Mouse (Mus musculus) kidney, postnatal 10 days (tissue): ENCODE data around the gene Ninj2.

Experiments used
- DNase-seq: peaks from one replicate; pipeline ENCODE4 v3.0.0; 2021; ENCODE audit warnings: mixed read lengths

Gene Ninj2

GRCm38 (mm10) chr6:120145439-120145838 is 52.3 kb downstream of the Ninj2 start:
- no peak for DNase-seq

DNA sequence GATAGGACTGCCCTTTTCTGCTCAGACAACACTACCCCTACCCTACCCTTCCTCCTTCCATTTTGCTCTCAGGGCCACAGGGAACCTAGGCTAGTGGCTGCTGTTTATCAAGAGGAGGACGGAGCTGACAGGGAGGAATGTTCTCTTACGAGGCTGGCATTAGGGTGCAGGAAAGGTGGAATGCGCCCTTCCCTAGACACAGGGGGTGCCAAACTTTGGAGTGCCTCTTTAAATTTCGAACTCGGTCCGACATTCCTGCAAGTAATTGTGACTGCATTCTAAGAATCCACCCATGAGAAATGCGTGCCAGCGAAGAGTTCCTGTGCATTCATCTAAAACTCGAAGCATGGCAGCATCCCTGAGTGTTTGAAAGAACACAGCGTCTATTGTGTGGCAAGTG is 53.5 kb downstream of the Ninj2 start:
- DNase-seq, result no peak

DNA sequence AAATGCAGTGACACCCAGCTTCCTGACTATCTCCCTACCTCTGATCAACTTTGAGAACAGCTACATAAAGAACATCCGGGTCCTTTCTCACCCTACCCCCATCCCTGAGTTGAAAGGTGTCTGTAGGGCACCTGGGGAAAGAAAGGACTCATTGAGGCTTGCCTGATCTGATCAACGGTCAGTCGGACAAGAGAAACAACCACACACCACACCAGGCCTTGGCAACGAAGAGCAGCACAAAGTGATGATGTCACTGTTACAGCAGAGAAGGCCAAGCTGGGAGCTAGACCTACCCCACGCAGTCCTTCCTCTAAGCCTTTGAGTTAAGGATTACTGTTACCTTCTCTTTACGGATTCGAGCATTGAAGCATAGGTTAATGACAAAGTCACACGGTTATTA is 54.3 kb downstream of the Ninj2 start:
- no peak for DNase-seq

DNA sequence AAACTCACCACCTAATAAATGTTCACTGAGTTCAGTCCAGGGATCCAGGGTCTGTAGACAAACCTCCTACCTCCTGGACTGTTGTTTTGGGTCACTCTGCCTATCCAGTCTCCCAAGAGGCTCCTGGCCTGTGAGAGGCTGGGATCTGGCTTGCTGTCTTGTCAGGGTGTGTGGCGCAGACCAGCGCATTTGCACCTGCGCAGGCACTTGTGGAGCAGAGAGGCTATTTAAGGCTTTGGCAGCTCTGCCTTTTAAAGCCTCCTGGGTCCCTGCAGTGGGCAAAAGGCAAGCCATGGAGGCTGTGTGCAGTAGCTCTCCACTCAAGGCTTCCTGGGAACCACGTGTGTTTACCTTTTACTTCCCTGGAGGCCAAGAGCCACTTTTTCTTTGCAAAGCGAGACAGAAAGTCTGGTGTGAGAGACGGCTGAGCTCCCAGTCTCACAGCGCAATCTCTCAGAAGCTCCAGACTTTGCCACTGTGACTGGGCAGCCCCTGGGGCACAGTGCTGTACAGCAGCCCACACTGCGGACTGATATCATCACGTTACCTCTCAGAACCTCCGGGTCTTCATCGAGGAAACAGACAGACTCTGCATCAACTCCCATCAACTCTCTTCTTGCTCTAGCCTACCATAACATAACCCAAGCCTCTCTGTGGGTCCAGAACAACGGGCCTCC is 55.7 kb downstream of the Ninj2 start:
- no peak for DNase-seq

DNA sequence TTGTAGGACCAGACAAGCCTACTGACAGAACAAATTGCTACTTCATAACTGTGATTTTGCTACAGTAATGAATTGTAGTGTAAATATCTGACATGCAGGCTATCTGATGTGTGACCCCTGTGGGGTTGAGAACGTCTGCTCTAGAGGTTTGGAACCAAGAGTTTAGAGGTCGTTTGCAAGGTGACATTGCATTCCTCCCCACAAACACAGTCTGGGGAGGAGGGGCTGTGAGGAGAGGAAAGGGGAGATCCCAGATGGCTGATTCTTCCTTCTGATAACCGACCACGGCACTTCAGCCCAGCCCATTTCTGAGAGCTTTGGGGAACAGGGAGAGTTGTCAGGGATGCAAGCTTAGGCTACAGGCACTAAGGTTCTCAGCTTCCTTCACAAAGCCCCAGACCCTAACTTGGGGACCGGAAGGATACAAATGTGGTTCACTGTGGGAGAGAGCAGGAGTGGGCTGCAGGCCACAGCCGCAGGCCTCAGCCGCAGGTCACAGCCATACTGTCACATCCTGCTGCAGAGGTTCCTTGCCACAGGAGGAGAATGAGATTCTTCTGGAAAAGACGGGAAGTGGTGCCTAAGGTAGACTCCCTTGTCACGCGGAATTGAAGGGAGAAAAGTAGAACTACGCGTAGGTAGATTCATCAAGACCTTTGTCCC is 56.4 kb downstream of the Ninj2 start:
- DNase-seq, result no peak

- DNase-seq, result no peak
These were observed 57.1 kb downstream of the Ninj2 start for GRCm38 (mm10) chr6:120150206-120150605.

- DNase-seq, result no peak
These were observed 58.5 kb downstream of the Ninj2 start for GRCm38 (mm10) chr6:120151616-120152053.

- no peak for DNase-seq
These were observed 59.9 kb downstream of the Ninj2 start for GRCm38 (mm10) chr6:120152739-120153696.

DNA sequence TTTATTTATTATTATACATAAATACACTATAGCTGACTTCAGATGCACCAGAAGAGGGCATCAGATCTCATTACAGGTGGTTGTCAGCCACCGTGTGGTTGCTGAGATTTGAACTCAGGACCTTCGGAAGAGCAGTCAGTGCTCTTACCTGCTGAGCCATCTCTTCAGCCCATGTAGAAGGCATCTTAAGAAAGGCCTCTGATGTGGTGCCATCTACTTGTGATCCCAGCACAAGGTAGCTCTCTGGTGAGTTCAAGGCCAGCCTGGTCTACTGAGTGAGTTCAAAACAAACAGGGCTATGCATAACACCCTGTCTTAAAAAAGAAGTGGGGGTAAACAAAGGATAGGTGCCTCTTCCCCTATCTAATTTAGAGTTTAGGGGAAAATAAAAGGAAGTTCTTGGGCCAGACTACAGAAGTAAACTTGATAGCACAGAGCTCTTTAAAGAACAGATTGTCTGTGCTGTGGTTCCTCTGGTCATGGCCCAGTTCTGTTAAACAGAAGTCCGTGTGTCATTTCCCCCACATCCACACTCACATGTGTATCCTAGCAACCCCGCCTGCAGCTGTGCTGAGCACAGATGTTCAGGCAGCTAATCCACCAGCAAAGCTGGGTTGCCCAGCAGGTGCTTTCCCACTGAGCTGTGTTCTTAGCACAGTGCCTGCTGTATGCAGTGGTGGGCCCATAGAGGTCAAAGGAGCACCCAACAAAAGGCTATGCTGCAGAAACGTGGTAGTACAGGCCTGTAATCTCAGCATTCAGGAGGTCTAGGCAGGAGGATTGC is 61.6 kb downstream of the Ninj2 start:
- DNase-seq, result no peak

DNA sequence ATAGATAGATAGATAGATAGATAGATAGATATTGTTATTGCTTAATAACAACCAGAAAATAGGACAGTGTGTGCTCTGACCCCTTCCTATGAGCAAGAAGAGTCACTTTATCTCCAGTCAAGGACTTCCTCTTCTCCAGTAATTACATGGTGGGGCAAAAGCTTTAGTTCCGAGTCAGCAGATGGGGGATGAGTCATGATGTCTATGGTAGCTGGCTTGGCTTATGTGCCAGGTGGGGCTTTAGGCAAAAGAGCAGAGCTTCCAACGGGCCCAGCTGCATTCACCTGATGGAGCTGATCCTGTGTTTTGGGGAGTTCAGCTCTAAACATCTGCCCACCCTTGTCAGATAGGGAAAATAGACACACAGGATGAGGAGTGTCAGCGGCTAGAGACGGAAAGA is 62.4 kb downstream of the Ninj2 start:
- DNase-seq, result no peak

- no peak for DNase-seq
These were observed 64.3 kb downstream of the Ninj2 start for GRCm38 (mm10) chr6:120157479-120157878.

DNA sequence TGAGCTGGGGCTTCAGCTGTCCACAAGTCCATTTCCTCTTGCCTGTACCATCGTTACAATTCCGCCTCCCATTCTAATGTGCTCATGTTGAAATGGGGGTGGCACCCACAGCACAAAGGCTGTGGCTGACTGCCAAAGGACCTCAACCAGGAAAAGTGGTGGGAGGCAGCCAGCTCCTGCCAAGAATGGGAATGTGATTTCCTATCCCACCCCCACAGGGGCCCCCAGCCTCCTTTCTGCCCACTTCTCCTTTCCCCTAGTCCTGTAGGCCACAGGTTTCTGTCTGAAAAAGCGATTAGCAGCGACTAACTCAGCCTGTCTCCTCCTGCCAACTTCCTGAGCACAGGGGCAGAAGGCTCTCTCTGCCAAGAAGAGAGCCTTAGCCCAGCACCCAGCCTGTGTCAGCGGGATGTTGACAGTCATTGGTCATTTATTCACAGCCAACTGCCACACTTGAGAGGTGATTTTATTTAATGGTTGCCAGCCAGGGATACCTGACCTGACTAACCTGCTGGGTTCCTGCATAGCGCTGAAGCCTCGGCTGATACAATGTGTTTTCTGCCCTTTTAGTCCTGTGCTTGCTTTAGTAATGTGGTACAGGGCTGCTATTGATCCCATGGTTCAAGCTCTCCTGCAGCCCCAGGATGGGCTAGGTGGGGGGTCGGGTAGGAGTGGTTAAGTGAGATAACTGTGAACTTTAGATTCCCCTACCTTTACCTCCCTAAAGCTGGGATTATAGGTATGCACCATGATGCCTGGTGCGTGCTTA is 66.2 kb downstream of the Ninj2 start:
- peak; percentile 70 for DNase-seq

DNA sequence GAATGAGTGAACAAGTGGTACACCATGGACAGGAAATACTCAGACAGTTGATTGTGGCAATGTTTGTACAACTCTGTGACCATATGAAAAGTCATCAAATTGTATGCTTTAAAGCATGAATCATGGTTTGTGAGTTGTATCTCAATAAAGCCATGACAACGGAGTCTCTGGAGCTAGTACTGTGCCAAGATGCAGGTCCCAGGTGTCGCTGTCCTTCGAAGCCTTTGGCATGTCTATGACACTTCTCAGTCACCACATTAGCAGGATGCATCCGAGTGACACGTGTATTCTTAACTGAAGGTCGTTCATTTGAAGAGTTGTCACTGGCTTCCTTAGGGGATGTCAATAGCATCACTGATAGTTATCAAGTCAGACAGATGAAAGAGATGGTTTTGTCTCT is 69.8 kb downstream of the Ninj2 start:
- DNase-seq, result no peak

- no peak for DNase-seq
These were observed 71.6 kb downstream of the Ninj2 start for GRCm38 (mm10) chr6:120164765-120165164.

DNA sequence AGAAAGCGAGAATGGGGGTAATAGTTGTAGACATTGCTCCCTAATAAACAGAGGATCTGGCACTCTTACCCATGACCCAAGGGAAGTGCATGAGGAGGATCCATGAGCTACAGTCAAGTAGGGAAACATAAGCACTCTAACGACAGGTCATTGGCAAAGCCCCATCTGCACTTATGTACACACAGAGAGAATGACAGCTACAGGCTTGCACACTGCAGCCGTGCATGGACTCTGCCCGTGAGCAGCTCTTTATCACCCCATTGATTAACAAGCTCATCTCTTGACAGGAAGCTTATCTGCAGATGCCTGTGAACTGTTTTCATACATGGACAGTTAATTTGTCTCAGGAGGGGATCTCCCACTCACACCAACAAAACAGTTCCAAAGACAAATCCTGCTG is 74.4 kb downstream of the Ninj2 start:
- no peak for DNase-seq

DNA sequence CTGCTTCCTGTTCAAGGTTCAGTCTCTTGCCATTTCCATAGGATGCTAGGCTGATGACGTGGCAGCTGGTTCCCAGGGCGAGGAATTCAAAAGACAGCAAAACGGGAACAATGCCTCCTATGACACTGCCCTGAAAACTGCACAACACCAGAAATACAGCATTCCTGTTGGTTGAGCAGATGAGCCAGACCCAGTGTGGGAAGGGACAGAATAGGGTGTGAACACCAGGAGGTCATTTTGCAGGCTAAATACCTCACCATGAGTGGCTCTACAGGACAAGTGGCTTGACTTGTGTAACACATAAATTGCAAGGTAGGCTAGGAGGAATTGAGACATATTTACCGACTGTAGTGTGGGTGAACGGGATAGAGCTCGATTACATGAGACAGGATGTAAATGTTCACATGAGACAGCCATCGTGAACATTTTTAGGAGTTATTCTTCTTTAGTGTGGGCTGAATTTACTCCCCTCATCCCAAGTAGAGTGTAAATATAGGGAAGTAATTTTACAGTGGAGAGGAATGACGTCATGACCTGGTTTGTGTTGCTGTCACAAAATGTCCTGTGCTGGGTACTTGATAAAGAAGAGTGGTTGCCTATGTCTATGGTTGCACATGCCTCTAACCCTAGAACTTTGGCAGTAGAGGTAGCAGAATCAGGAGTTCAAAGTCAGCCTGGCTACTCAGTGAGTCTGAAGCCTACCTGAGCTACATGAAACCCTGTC is 79.3 kb downstream of the Ninj2 start:
- DNase-seq, result no peak

GRCm38 (mm10) chr6:120174028-120174601 is 81.0 kb downstream of the Ninj2 start:
- DNase-seq, result peak; percentile 26

DNA sequence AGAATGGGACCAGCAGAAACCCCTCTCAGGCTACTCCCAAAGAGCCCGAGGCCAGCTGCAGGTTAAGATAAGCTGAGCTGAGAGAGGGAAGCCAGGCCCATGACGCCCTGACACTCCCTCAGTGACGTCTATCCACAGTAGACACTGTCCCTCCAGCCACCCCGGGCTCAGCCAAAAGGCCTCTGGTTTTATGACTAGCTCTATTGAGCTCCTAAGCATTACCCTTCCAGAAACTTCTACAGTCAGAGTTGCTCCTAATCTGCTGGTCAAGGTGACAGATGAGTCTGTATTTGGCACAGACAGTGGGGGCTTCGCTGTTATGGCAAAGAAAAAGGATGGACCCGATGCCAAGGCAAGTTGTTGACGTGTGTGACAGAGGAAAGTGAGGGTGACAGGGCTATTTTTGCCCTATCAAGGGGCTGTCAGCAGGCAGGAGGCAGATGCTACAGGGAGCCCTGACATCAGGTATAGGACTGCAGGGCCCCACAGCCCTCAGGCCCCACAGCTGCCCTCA is 81.5 kb downstream of the Ninj2 start:
- peak; percentile 43 for DNase-seq

- no peak for DNase-seq
These were observed 82.5 kb downstream of the Ninj2 start for GRCm38 (mm10) chr6:120175650-120176049.

DNA sequence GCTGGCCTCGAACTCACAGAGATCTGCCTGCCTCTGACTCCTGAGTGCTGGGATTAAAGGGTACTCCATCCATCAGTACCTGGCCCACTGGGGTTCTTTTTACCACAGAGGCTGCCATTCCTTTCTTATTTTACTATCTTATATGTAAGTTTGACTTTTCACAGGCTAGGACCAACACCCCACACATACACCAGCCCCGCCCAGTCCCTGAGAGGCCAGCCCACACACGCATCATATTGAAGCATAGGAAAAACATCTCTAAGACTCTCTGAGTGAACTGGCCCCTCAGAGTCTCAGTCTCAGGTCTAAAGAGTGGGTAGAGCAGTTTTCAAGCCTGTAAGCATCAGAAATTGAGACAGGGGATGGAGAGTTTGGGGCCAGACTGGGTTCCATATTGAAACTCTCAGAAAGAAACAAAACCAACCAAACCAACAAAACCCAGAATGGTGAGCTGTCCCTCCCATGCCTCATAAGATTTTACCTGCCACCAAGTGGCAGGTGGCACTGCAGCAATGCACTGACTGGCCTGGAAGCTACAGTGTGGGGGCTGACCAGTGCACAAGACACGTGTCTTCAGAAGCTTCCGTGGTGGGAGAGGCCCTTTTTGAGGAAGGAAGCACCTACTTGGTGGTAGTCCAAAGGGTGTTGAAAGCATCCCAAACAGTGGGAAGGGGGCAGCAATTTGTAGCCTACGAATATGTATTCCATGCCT is 86.0 kb downstream of the Ninj2 start:
- no peak for DNase-seq
